Mouse (Mus musculus): ENCODE data around the gene Gm49318. TPM values are rescaled to one million over a fixed set of nuclear protein-coding genes. Genes with fewer than 3 reads are reported as not detected.

Gm49318 gene
- polyA plus RNA-seq, 1 experiment, result not detected

- Histone ChIP-seq H3K27me3 (ENCODE audit: control insufficient read depth, insufficient read depth, insufficient read length) (no peaks in the 10 kb centered on the region), H3K79me2 (ENCODE audit: control insufficient read depth, insufficient read depth) (no peaks in the 10 kb centered on the region), H3K36me3 (ENCODE audit: control insufficient read depth, insufficient read depth) (peaks cover 7% of the 10 kb centered on the region), H3K4me3 (no peak overlapping the region), H3ac (ENCODE audit: control insufficient read depth, insufficient read length) (no peak overlapping the region), H3K4me2 (ENCODE audit: low read depth) (no peak overlapping the region)
- TF ChIP-seq USF1 (IDR thresholded peaks at IDR 0.05; ENCODE audit: low read depth) (no peak), MYOG (IDR thresholded peaks at IDR 0.05; ENCODE audit: control insufficient read depth in 1 of 3, insufficient read depth in 1 of 3, insufficient read length in 2 of 3, low read depth in 2 of 3) (no peak), TCF12 (IDR thresholded peaks at IDR 0.05; ENCODE audit: insufficient read depth, poor library complexity, severe bottlenecking) (no peak), MYOD1 (IDR thresholded peaks at IDR 0.05; ENCODE audit: control insufficient read depth in 1 of 3, insufficient read length in 2 of 3, low read depth in 2 of 3) (no peak), POLR2AphosphoS2 (IDR thresholded peaks at IDR 0.05; ENCODE audit: insufficient read length, low read depth) (no peak), TCF3 (IDR thresholded peaks at IDR 0.05; ENCODE audit: insufficient read length, low read depth) (no peak)
Measured at GRCm38 (mm10) chr9:22065642-22066041, 5.4 kb downstream of the Gm49318 start.

DNA sequence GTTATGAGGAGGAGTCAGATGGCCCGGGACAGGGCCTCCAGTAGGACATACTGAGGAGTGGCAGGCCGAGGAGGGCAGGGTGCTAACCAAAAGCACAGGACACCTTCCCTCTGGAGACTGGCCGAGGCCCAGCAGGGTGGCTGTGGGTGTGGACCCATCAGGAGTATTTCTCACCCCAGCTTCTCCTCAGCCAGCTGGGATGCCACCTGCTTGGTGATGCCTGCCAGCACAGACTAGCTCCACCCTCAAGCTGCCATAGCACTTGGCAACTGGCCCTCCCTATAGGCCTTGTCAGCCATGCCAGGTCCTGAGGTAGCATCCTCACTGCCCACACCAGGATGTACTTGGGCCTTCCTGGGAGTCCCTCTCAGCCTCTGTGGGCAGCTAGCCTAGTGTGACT, 6.7 kb downstream of the Gm49318 start:
- Histone ChIP-seq H3ac (ENCODE audit: control insufficient read depth, insufficient read length) (no peak overlapping the region), H3K27me3 (ENCODE audit: control insufficient read depth, insufficient read depth, insufficient read length) (no peaks in the 10 kb centered on the region), H3K4me2 (ENCODE audit: low read depth) (no peak overlapping the region), H3K79me2 (ENCODE audit: control insufficient read depth, insufficient read depth) (no peaks in the 10 kb centered on the region), H3K4me3 (no peak overlapping the region), H3K36me3 (ENCODE audit: control insufficient read depth, insufficient read depth) (peaks cover 7% of the 10 kb centered on the region)
- no peak for TF ChIP-seq REST (IDR thresholded peaks at IDR 0.05; ENCODE audit: insufficient read depth, insufficient read length)
- TF ChIP-seq MYOG (IDR thresholded peaks at IDR 0.05; ENCODE audit: control insufficient read depth in 1 of 3, insufficient read depth in 1 of 3, insufficient read length in 2 of 3, low read depth in 2 of 3), result peak in 1 of 3 experiments; percentile 18
- no peak for TF ChIP-seq POLR2A (IDR thresholded peaks at IDR 0.05; ENCODE audit: insufficient read length, low read depth)
- TF ChIP-seq MYOD1 (IDR thresholded peaks at IDR 0.05; ENCODE audit: control insufficient read depth in 1 of 3, insufficient read length in 2 of 3, low read depth in 2 of 3), result peak in 1 of 3 experiments; percentile 3

- Histone ChIP-seq H3K4me3 (no peak overlapping the region), H3K27me3 (ENCODE audit: control insufficient read depth, insufficient read depth, insufficient read length) (no peaks in the 10 kb centered on the region), H3K79me2 (ENCODE audit: control insufficient read depth, insufficient read depth) (no peaks in the 10 kb centered on the region), H3K4me2 (ENCODE audit: low read depth) (no peak overlapping the region), H3K36me3 (ENCODE audit: control insufficient read depth, insufficient read depth) (peaks cover 7% of the 10 kb centered on the region), H3ac (ENCODE audit: control insufficient read depth, insufficient read length) (no peak overlapping the region)
- TF ChIP-seq MYOG (IDR thresholded peaks at IDR 0.05; ENCODE audit: control insufficient read depth in 1 of 3, insufficient read depth in 1 of 3, insufficient read length in 2 of 3, low read depth in 2 of 3), result no peak
- no peak for TF ChIP-seq POLR2AphosphoS2 (IDR thresholded peaks at IDR 0.05; ENCODE audit: insufficient read length, low read depth)
- no peak for TF ChIP-seq MYOD1 (IDR thresholded peaks at IDR 0.05; ENCODE audit: control insufficient read depth in 1 of 3, insufficient read length in 2 of 3, low read depth in 2 of 3)
- no peak for TF ChIP-seq MAX (IDR thresholded peaks at IDR 0.05; ENCODE audit: low read depth)
- TF ChIP-seq TCF12 (IDR thresholded peaks at IDR 0.05; ENCODE audit: insufficient read depth, poor library complexity, severe bottlenecking), result no peak
- TF ChIP-seq TCF3 (IDR thresholded peaks at IDR 0.05; ENCODE audit: insufficient read length, low read depth), result no peak
- TF ChIP-seq POLR2A (IDR thresholded peaks at IDR 0.05; ENCODE audit: insufficient read length, low read depth), result no peak
- TF ChIP-seq CEBPB (IDR thresholded peaks at IDR 0.05; ENCODE audit: insufficient read depth, poor library complexity, severe bottlenecking), result no peak
Measured at GRCm38 (mm10) chr9:22061339-22061738, 9.7 kb downstream of the Gm49318 start.

- Histone ChIP-seq H3K27me3 (ENCODE audit: control insufficient read depth, insufficient read depth, insufficient read length) (no peaks in the 10 kb centered on the region), H3K36me3 (ENCODE audit: control insufficient read depth, insufficient read depth) (no peaks in the 10 kb centered on the region), H3K4me3 (no peak overlapping the region), H3K79me2 (ENCODE audit: control insufficient read depth, insufficient read depth) (no peaks in the 10 kb centered on the region), H3ac (ENCODE audit: control insufficient read depth, insufficient read length) (no peak overlapping the region), H3K4me2 (ENCODE audit: low read depth) (peak overlapping the region; percentile 19)
- TF ChIP-seq MYOD1 (IDR thresholded peaks at IDR 0.05; ENCODE audit: control insufficient read depth in 1 of 3, insufficient read length in 2 of 3, low read depth in 2 of 3), result peak in 2 of 3 experiments; percentile 71 to 75
- TF ChIP-seq POLR2A (IDR thresholded peaks at IDR 0.05; ENCODE audit: insufficient read length, low read depth), result no peak
- TF ChIP-seq MAX (IDR thresholded peaks at IDR 0.05; ENCODE audit: low read depth), result no peak
- peak in 1 of 3 experiments; percentile 56 for TF ChIP-seq MYOG (IDR thresholded peaks at IDR 0.05; ENCODE audit: control insufficient read depth in 1 of 3, insufficient read depth in 1 of 3, insufficient read length in 2 of 3, low read depth in 2 of 3)
Measured at GRCm38 (mm10) chr9:22058011-22058424, 13.0 kb downstream of the Gm49318 start.

DNA sequence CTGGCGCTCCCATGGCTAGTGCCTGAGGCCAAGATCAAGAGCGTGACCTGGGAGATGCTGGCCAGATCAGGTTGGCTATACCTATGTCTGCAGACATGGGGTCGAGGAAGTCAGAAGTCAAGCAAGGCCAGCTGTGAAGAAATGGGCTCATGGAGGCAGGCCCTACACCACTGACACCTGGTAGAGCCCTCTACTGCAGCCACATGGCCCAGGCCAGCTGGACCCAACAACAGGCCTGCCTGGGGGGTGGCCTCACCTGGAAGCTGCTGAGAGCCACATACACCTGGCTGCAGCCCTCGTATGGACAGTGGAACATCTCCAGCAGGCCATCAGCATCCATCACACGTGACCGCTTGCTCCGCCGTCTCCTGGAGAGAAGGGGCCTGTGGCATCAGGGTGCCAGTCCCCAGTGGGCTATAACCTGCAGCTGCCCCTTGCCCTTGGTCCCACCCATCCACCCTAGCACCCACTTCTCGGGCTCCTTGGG, 14.0 kb downstream of the Gm49318 start:
- Histone ChIP-seq H3K4me2 (ENCODE audit: low read depth) (no peak overlapping the region), H3ac (ENCODE audit: control insufficient read depth, insufficient read length) (no peak overlapping the region), H3K36me3 (ENCODE audit: control insufficient read depth, insufficient read depth) (no peaks in the 10 kb centered on the region), H3K79me2 (ENCODE audit: control insufficient read depth, insufficient read depth) (no peaks in the 10 kb centered on the region), H3K27me3 (ENCODE audit: control insufficient read depth, insufficient read depth, insufficient read length) (peaks cover 3% of the 10 kb centered on the region), H3K4me3 (no peak overlapping the region)
- no peak for TF ChIP-seq MYOD1 (IDR thresholded peaks at IDR 0.05; ENCODE audit: control insufficient read depth in 1 of 3, insufficient read length in 2 of 3, low read depth in 2 of 3)
- TF ChIP-seq MAX (IDR thresholded peaks at IDR 0.05; ENCODE audit: low read depth), result no peak
- no peak for TF ChIP-seq MYOG (IDR thresholded peaks at IDR 0.05; ENCODE audit: control insufficient read depth in 1 of 3, insufficient read depth in 1 of 3, insufficient read length in 2 of 3, low read depth in 2 of 3)
- no peak for TF ChIP-seq CEBPB (IDR thresholded peaks at IDR 0.05; ENCODE audit: insufficient read depth, poor library complexity, severe bottlenecking)
- no peak for TF ChIP-seq POLR2A (IDR thresholded peaks at IDR 0.05; ENCODE audit: insufficient read length, low read depth)
- no peak for TF ChIP-seq SRF (IDR thresholded peaks at IDR 0.05; ENCODE audit: control insufficient read depth, insufficient read length, low read depth)

Data from myocyte (in vitro differentiated cells).